Mouse (Mus musculus) erythroblast, embryonic 14.5 days (primary cell): ENCODE results near the gene Sarm1. TPM values are rescaled to one million over a fixed set of nuclear protein-coding genes. Genes with fewer than 3 reads are reported as not detected.

Experiments used
- H3K27me3 ChIP-seq: 2 replicates; pipeline ENCODE4 v1.6.1; 2012; ENCODE audit warnings: inconsistent platforms; ENCODE audit not compliant: control insufficient read depth
- H3K36me3 ChIP-seq: 2 replicates; pipeline ENCODE4 v1.6.1; 2012; ENCODE audit warnings: mild to moderate bottlenecking, inconsistent platforms; ENCODE audit not compliant: control insufficient read depth
- H3K4me1 ChIP-seq: 2 replicates; pipeline ENCODE4 v1.6.1; 2012; ENCODE audit warnings: inconsistent platforms; ENCODE audit not compliant: control insufficient read depth
- H3K4me3 ChIP-seq: replicated peaks from 2 replicates; pipeline ENCODE3; 2012; ENCODE audit warnings: moderate library complexity, mild to moderate bottlenecking, inconsistent platforms
- H3K9me3 ChIP-seq: 2 replicates; pipeline ENCODE4 v1.6.1; 2012; ENCODE audit warnings: low read length, inconsistent platforms, mixed read lengths; ENCODE audit not compliant: control insufficient read depth
- GATA1 ChIP-seq: IDR thresholded peaks from 2 replicates; pipeline ENCODE4 v1.6.1; 2012; ENCODE audit warnings: low read length, inconsistent platforms, mixed read lengths
- TAL1 ChIP-seq: IDR thresholded peaks from 3 replicates; pipeline ENCODE4 v1.6.1; 2012; ENCODE audit warnings: low read length, inconsistent platforms, mixed read lengths
- polyA plus RNA-seq: library from polyadenylated mRNA; stranded (reverse); fragments of >175 nt; gene quantifications from 2 replicates; pipeline ENCODE4 v1.2.3, GENCODE M21; 2012

The Sarm1 gene
- polyA plus RNA-seq, 1 experiment: not detected

- TF ChIP-seq TAL1: no peak
- TF ChIP-seq GATA1: no peak
- no peak overlapping the region for H3K4me3 ChIP-seq
- H3K36me3 ChIP-seq: no peaks in the 10 kb centered on the region
- H3K9me3 ChIP-seq: no peaks in the 10 kb centered on the region; the same call in 1 of the 2 replicates
- peaks cover 34% of the 10 kb centered on the region for H3K4me1 ChIP-seq
- H3K27me3 ChIP-seq: no peaks in the 10 kb centered on the region
These were observed 30.0 kb downstream of the Sarm1 start for GRCm38 (mm10) chr11:78467515-78467914.

GRCm38 (mm10) chr11:78466242-78466912, 31.2 kb downstream of the Sarm1 start:
- TF ChIP-seq GATA1 (no peak), TAL1 (no peak)
- no peaks in the 10 kb centered on the region for H3K27me3 ChIP-seq
- H3K36me3 ChIP-seq: no peaks in the 10 kb centered on the region
- H3K4me1 ChIP-seq: peaks cover 34% of the 10 kb centered on the region
- H3K9me3 ChIP-seq: peaks cover 5% of the 10 kb centered on the region
- H3K4me3 ChIP-seq: peak overlapping the region; percentile 61

GRCm38 (mm10) chr11:78465568-78466180, 31.9 kb downstream of the Sarm1 start, which contains the start of gene Slc46a1:
Gene Slc46a1 (plus strand): TSS chr11:78465697.
- Histone ChIP-seq H3K36me3 (no peaks in the 10 kb centered on the region), H3K27me3 (no peaks in the 10 kb centered on the region), H3K9me3 (peaks cover 5% of the 10 kb centered on the region), H3K4me3 (peak within 1 kb of the TSS; percentile 61), H3K4me1 (peaks cover 34% of the 10 kb centered on the region)
- TF ChIP-seq TAL1 (no peak), GATA1 (no peak)

GRCm38 (mm10) chr11:78465116-78465515, 32.4 kb downstream of the Sarm1 start:
- H3K4me3 ChIP-seq: peak overlapping the region; percentile 61
- no peaks in the 10 kb centered on the region for H3K27me3 ChIP-seq
- H3K36me3 ChIP-seq: no peaks in the 10 kb centered on the region
- TF ChIP-seq TAL1 (no peak), GATA1 (no peak)
- peaks cover 34% of the 10 kb centered on the region for H3K4me1 ChIP-seq
- H3K9me3 ChIP-seq: peaks cover 5% of the 10 kb centered on the region

- Histone ChIP-seq H3K36me3 (no peaks in the 10 kb centered on the region), H3K9me3 (peaks cover 5% of the 10 kb centered on the region), H3K4me1 (peaks cover 34% of the 10 kb centered on the region), H3K4me3 (no peak overlapping the region), H3K27me3 (no peaks in the 10 kb centered on the region)
- TF ChIP-seq TAL1 (no peak), GATA1 (no peak)
These were observed 34.1 kb downstream of the Sarm1 start for GRCm38 (mm10) chr11:78463286-78464036.

- Histone ChIP-seq H3K4me3 (no peak overlapping the region), H3K9me3 (peaks cover 5% of the 10 kb centered on the region), H3K4me1 (peaks cover 34% of the 10 kb centered on the region), H3K27me3 (no peaks in the 10 kb centered on the region), H3K36me3 (no peaks in the 10 kb centered on the region)
- TF ChIP-seq TAL1 (no peak), GATA1 (no peak)
These were observed 34.9 kb downstream of the Sarm1 start for GRCm38 (mm10) chr11:78462669-78463068.

- no peak overlapping the region for H3K4me3 ChIP-seq
- peaks cover 34% of the 10 kb centered on the region for H3K4me1 ChIP-seq
- TF ChIP-seq GATA1 (no peak), TAL1 (no peak)
- H3K9me3 ChIP-seq: peaks cover 5% of the 10 kb centered on the region
- no peaks in the 10 kb centered on the region for H3K27me3 ChIP-seq
- H3K36me3 ChIP-seq: no peaks in the 10 kb centered on the region
These were observed 35.7 kb downstream of the Sarm1 start for GRCm38 (mm10) chr11:78461894-78462293.

GRCm38 (mm10) chr11:78458740-78459139, 38.8 kb downstream of the Sarm1 start:
- no peaks in the 10 kb centered on the region for H3K36me3 ChIP-seq
- peaks cover 5% of the 10 kb centered on the region for H3K9me3 ChIP-seq
- H3K4me1 ChIP-seq: peaks cover 8% of the 10 kb centered on the region
- no peak for TF ChIP-seq TAL1
- TF ChIP-seq GATA1: no peak
- peaks cover 2% of the 10 kb centered on the region; the same call in 1 of the 2 replicates for H3K27me3 ChIP-seq
- no peak overlapping the region for H3K4me3 ChIP-seq

GRCm38 (mm10) chr11:78455308-78455707, 42.2 kb downstream of the Sarm1 start:
- TF ChIP-seq TAL1 (no peak), GATA1 (no peak)
- H3K27me3 ChIP-seq: peaks cover 2% of the 10 kb centered on the region; the same call in 1 of the 2 replicates
- no peak overlapping the region for H3K4me3 ChIP-seq
- no peaks in the 10 kb centered on the region for H3K36me3 ChIP-seq
- H3K4me1 ChIP-seq: no peaks in the 10 kb centered on the region
- H3K9me3 ChIP-seq: no peaks in the 10 kb centered on the region
